Mouse (Mus musculus): Measurements from ENCODE around the gene Rps11. TPM values are rescaled to one million over a fixed set of nuclear protein-coding genes. Genes with fewer than 3 reads are reported as not detected.

Rps11 gene
- polyA plus RNA-seq, 1 experiment = 3,175 TPM

DNA sequence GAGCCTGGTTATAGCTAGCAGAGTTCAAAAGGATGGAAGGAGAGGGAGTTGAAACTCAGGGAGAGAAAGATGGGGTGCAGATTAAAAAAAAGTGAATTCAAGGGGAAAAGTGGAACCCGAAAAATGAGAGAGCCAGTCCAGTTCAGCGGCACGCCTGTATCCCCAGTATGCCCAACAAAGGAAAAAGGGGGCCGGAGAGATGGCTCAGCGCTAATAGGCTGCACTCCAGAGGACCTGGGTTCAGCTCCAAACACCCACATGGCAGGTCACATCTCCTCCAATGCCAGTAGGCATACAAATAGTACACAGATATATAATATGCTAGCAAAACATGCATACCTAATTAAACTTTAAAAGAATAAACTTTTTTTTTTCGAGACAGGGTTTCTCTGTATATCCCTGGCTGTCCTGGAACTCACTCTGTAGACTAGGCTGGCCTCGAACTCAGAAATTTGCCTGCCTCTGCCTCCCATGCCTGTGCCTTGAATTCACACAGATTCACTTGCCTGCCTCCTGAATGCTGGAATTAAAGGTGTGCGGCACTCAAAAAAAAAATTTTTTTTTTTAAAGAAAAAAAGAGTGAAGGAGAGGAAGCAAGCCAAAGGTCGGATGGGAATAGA, 38.9 kb upstream of the Rps11 start:
- H3K27me3 ChIP-seq (ENCODE audit: control insufficient read depth, insufficient read depth, insufficient read length) = peaks cover 37% of the 10 kb centered on the region
- no peaks in the 10 kb centered on the region for H3K36me3 ChIP-seq (ENCODE audit: control insufficient read depth, insufficient read depth)
- TF ChIP-seq MAX (IDR thresholded peaks at IDR 0.05) (no peak), MYOD1 (IDR thresholded peaks at IDR 0.05; ENCODE audit: control insufficient read depth, insufficient read length, low read depth) (no peak), USF1 (IDR thresholded peaks at IDR 0.05; ENCODE audit: low read depth) (no peak), MYOG (IDR thresholded peaks at IDR 0.05; ENCODE audit: control insufficient read depth, extremely low read depth, insufficient read length) (no peak), CTCF (IDR thresholded peaks at IDR 0.05; ENCODE audit: control insufficient read depth, insufficient read depth, insufficient read length) (no peak), CEBPB (IDR thresholded peaks at IDR 0.05; ENCODE audit: low read depth) (no peak), FOSL1 (IDR thresholded peaks at IDR 0.05; ENCODE audit: insufficient read depth, low read length, poor library complexity, severe bottlenecking) (no peak)
- H3K79me3 ChIP-seq (ENCODE audit: low read depth) = no peaks in the 10 kb centered on the region
- no peak overlapping the region for H3K4me3 ChIP-seq (ENCODE audit: insufficient read depth, poor library complexity, severe bottlenecking)
- H3K79me2 ChIP-seq (ENCODE audit: control insufficient read depth, insufficient read depth) = no peaks in the 10 kb centered on the region
- no peak overlapping the region for H3ac ChIP-seq (ENCODE audit: control insufficient read depth, insufficient read length, low read depth)

DNA sequence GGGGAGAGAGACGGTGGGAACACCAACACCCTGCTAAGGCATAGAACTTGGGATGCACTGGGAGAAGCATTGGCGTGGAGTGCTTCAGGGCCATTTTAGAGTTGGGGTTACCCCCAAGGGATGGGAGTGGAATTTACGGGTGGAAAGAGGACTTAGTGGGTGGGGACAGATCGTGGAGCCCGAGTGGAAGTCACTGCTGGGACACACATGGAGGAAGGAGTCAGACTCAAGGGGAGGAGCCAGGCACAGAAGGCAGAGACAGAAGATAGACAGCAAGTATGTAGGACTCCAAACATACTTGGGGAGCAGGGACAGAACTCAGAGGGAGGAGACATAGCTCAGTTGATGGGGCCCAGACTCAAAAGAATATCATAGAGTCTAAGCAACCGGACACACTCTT, 38.3 kb upstream of the Rps11 start:
- H3K27me3 ChIP-seq (ENCODE audit: control insufficient read depth, insufficient read depth, insufficient read length) = peaks cover 31% of the 10 kb centered on the region
- no peaks in the 10 kb centered on the region for H3K79me3 ChIP-seq (ENCODE audit: low read depth)
- no peak overlapping the region for H3ac ChIP-seq (ENCODE audit: control insufficient read depth, insufficient read length, low read depth)
- H3K4me3 ChIP-seq (ENCODE audit: insufficient read depth, poor library complexity, severe bottlenecking) = no peak overlapping the region
- H3K79me2 ChIP-seq (ENCODE audit: control insufficient read depth, insufficient read depth) = no peaks in the 10 kb centered on the region
- no peak for TF ChIP-seq MAX (IDR thresholded peaks at IDR 0.05)
- no peak for TF ChIP-seq FOSL1 (IDR thresholded peaks at IDR 0.05; ENCODE audit: insufficient read depth, low read length, poor library complexity, severe bottlenecking)
- TF ChIP-seq MYOG (IDR thresholded peaks at IDR 0.05; ENCODE audit: control insufficient read depth, extremely low read depth, insufficient read length) = no peak
- TF ChIP-seq CEBPB (IDR thresholded peaks at IDR 0.05; ENCODE audit: low read depth) = no peak
- no peak for TF ChIP-seq USF1 (IDR thresholded peaks at IDR 0.05; ENCODE audit: low read depth)
- no peak for TF ChIP-seq MYOD1 (IDR thresholded peaks at IDR 0.05; ENCODE audit: control insufficient read depth, insufficient read length, low read depth)
- H3K36me3 ChIP-seq (ENCODE audit: control insufficient read depth, insufficient read depth) = no peaks in the 10 kb centered on the region

DNA sequence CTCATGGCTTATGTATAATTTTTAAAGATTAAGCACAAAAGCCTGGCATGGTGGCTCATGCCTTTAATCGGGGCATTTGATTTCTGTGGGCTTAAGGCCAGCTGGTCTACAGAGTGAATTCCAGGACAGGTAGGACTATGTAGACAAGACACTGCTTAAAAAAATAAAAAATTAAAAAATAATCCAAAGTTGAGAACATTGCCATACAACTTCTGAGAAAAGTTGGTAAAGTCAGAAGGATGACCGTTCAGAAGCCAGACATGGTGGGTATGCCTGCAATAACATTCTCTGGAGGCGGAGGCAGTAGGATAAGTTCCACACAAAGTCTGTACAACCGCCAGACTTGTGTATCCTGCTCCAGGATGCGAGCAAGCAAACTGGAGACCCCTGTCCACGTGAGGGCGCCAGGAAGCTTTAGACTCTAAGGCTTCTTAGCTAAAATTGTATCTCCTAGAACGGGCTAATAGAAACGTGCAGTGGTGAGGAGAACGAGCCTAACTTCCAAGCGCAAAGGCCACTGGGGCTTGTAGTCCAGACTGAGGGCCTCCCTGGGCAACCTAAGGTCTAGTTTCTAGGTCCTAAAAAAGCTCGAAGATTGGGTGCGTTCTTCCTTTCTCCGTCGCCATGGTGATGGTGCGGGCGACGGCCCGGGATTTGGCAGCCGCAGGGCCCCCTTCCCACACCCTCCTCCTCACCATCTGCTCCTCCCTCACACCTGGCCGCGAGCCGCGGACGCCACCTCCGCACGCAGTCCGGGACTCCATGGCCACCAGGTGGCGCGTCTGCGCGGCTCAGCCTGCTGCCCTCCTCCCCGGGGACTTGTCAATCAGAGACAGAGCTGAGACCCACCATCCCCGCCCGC, 37.6 kb upstream of the Rps11 start:
- Histone ChIP-seq H3K36me3 (ENCODE audit: control insufficient read depth, insufficient read depth) (no peaks in the 10 kb centered on the region), H3K4me3 (ENCODE audit: insufficient read depth, poor library complexity, severe bottlenecking) (no peak overlapping the region), H3K79me3 (ENCODE audit: low read depth) (no peaks in the 10 kb centered on the region), H3ac (ENCODE audit: control insufficient read depth, insufficient read length, low read depth) (no peak overlapping the region), H3K79me2 (ENCODE audit: control insufficient read depth, insufficient read depth) (no peaks in the 10 kb centered on the region), H3K27me3 (ENCODE audit: control insufficient read depth, insufficient read depth, insufficient read length) (peaks cover 24% of the 10 kb centered on the region)
- peak; percentile 26 for TF ChIP-seq USF1 (IDR thresholded peaks at IDR 0.05; ENCODE audit: low read depth)
- TF ChIP-seq CEBPB (IDR thresholded peaks at IDR 0.05; ENCODE audit: low read depth) = no peak
- peak; percentile 99 for TF ChIP-seq CTCF (IDR thresholded peaks at IDR 0.05; ENCODE audit: control insufficient read depth, insufficient read depth, insufficient read length)

DNA sequence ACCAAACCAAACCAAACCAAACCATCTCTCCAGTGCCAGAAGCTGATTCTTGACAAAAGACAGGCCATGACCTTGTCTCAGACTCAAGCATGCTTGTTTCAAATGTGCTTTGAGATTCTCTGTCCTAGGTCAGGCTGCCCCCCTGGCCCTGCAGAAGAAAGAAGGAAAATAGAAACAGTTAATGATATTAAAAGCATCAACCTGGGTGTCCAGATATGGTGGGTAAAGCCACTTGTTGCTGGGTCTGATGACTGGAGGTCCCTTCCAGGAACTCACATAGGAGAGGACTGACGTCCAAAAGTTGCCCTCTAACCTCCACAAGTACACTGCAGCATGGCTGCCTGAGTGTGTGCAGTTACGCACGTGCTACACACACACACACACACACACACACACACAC, 36.6 kb upstream of the Rps11 start:
- no peaks in the 10 kb centered on the region for H3K36me3 ChIP-seq (ENCODE audit: control insufficient read depth, insufficient read depth)
- peaks cover 21% of the 10 kb centered on the region for H3K27me3 ChIP-seq (ENCODE audit: control insufficient read depth, insufficient read depth, insufficient read length)
- no peak overlapping the region for H3K4me3 ChIP-seq (ENCODE audit: insufficient read depth, poor library complexity, severe bottlenecking)
- no peak overlapping the region for H3ac ChIP-seq (ENCODE audit: control insufficient read depth, insufficient read length, low read depth)
- H3K79me3 ChIP-seq (ENCODE audit: low read depth) = no peaks in the 10 kb centered on the region
- no peak for TF ChIP-seq USF1 (IDR thresholded peaks at IDR 0.05; ENCODE audit: low read depth)
- TF ChIP-seq MYOG (IDR thresholded peaks at IDR 0.05; ENCODE audit: control insufficient read depth, extremely low read depth, insufficient read length) = no peak
- no peak for TF ChIP-seq CTCF (IDR thresholded peaks at IDR 0.05; ENCODE audit: control insufficient read depth, insufficient read depth, insufficient read length)
- TF ChIP-seq CEBPB (IDR thresholded peaks at IDR 0.05; ENCODE audit: low read depth) = no peak
- TF ChIP-seq MYOD1 (IDR thresholded peaks at IDR 0.05; ENCODE audit: control insufficient read depth, insufficient read length, low read depth) = no peak
- no peak for TF ChIP-seq FOSL1 (IDR thresholded peaks at IDR 0.05; ENCODE audit: insufficient read depth, low read length, poor library complexity, severe bottlenecking)
- no peak for TF ChIP-seq MAX (IDR thresholded peaks at IDR 0.05)
- H3K79me2 ChIP-seq (ENCODE audit: control insufficient read depth, insufficient read depth) = no peaks in the 10 kb centered on the region

DNA sequence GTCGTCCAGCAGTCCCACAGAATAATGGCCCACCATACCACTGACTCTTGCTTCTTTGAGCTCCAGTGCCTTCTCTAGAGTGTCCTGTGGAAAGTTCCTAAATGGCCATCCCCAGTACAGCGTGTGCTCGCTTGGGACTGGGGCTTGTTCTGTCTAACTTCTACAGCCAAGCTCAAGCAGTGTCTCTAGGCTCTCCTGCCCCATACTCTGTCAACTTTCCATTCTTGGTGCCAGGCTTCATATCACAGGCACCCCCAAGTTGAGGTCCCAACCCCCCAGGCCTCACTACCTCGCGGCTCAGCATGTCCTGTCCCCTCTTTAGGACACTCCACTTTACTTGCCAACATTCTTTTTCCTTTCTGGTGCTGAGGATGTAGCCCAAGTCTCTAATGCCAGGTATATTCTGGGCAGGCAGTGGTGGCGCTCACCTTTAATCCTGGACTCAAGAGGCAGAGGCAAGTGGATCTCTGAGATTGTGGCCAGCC, 36.1 kb upstream of the Rps11 start:
- no peak overlapping the region for H3K4me3 ChIP-seq (ENCODE audit: insufficient read depth, poor library complexity, severe bottlenecking)
- H3K36me3 ChIP-seq (ENCODE audit: control insufficient read depth, insufficient read depth) = no peaks in the 10 kb centered on the region
- no peaks in the 10 kb centered on the region for H3K79me2 ChIP-seq (ENCODE audit: control insufficient read depth, insufficient read depth)
- no peaks in the 10 kb centered on the region for H3K79me3 ChIP-seq (ENCODE audit: low read depth)
- TF ChIP-seq MAX (IDR thresholded peaks at IDR 0.05) (no peak), MYOG (IDR thresholded peaks at IDR 0.05; ENCODE audit: control insufficient read depth, extremely low read depth, insufficient read length) (no peak), FOSL1 (IDR thresholded peaks at IDR 0.05; ENCODE audit: insufficient read depth, low read length, poor library complexity, severe bottlenecking) (no peak)
- H3ac ChIP-seq (ENCODE audit: control insufficient read depth, insufficient read length, low read depth) = no peak overlapping the region
- peaks cover 16% of the 10 kb centered on the region for H3K27me3 ChIP-seq (ENCODE audit: control insufficient read depth, insufficient read depth, insufficient read length)

All from C2C12 (cell line).